Mouse (Mus musculus) hindbrain, embryonic 13.5 days (tissue): ENCODE results near the gene Gnas. TPM values are rescaled to one million over a fixed set of nuclear protein-coding genes. Genes with fewer than 3 reads are reported as not detected.

Experiments used
- ATAC-seq: fragments of 200-750 bp; cut with Nextera tagmentation; 2 replicates; pipeline ENCODE4 v1.8.0; 2017; ENCODE audit warnings: moderate TSS enrichment; ENCODE audit not compliant: low FRiP score
- H3K27ac ChIP-seq: fragments of 300-500 bp; sonication (generic); 2 replicates; pipeline ENCODE4 v1.5.1; 2015; ENCODE audit warnings: inconsistent platforms, mild to moderate bottlenecking, moderate library complexity
- H3K27me3 ChIP-seq: fragments of 300-500 bp; sonication (generic); 2 replicates; pipeline ENCODE4 v1.6.1; 2015; ENCODE audit warnings: mild to moderate bottlenecking, inconsistent platforms
- H3K36me3 ChIP-seq: fragments of 300-500 bp; sonication (generic); 2 replicates; pipeline ENCODE4 v1.6.1; 2015; ENCODE audit warnings: mild to moderate bottlenecking, inconsistent platforms
- H3K4me1 ChIP-seq: fragments of 300-500 bp; sonication (generic); replicated peaks from 2 replicates; pipeline ENCODE4 v1.6.1; 2015; ENCODE audit warnings: inconsistent platforms
- H3K4me2 ChIP-seq: fragments of 300-500 bp; sonication (generic); 2 replicates; pipeline ENCODE4 v1.6.1; 2015; ENCODE audit warnings: inconsistent platforms, mild to moderate bottlenecking, moderate library complexity
- H3K4me3 ChIP-seq: fragments of 300-500 bp; sonication (generic); 2 replicates; pipeline ENCODE4 v1.5.1; 2015; ENCODE audit warnings: mild to moderate bottlenecking, inconsistent platforms
- H3K9ac ChIP-seq: fragments of 300-500 bp; sonication (generic); 2 replicates; pipeline ENCODE4 v1.6.1; 2015; ENCODE audit warnings: mild to moderate bottlenecking, inconsistent platforms
- H3K9me3 ChIP-seq: fragments of 300-500 bp; sonication (generic); 2 replicates; pipeline ENCODE4 v1.6.1; 2016; ENCODE audit warnings: inconsistent platforms
- WGBS: fragments of 180-500 bp; shearing (Covaris S2); methylation state at CpG from one replicate; pipeline ENCODE4 v1.1.7; 2015; 5-methylcytosine and 5-hydroxymethylcytosine counted together
- polyA plus RNA-seq: library from polyadenylated mRNA; unstranded; fragments of >200 nt; fragmentation: Nextera tagmentation; extraction: Ambion mirVana; gene quantifications from 2 replicates; pipeline ENCODE4 v1.2.1, GENCODE M21; 2015

Gnas gene
- 1,452 and 1,516 TPM in 2 replicates for polyA plus RNA-seq

- Histone ChIP-seq H3K36me3 (peaks cover 71% of the 10 kb centered on the region), H3K4me2 (peak within 1 kb of the TSS; percentile 50), H3K9ac (peak within 1 kb of the TSS; percentile 30; the same call in 1 of the 2 replicates), H3K4me3 (peak within 1 kb of the TSS; percentile 33), H3K4me1 (peaks cover 19% of the 10 kb centered on the region), H3K27me3 (peaks cover 61% of the 10 kb centered on the region), H3K9me3 (peaks cover 25% of the 10 kb centered on the region), H3K27ac (no peak within 1 kb of the TSS)
- 0 out of 2 replicates have a peak, but pooled peaks have one; percentile 31 for ATAC-seq
- 50% methylated on average over 19 of the region's 19 CpGs for WGBS
These were observed at the start of gene Gnas for GRCm38 (mm10) chr2:174284011-174284410. Gene Gnas, plus strand, starts transcription at chr2:174284320.

- Histone ChIP-seq H3K4me2 (no peak overlapping the region), H3K27ac (no peak overlapping the region), H3K4me1 (peaks cover 4% of the 10 kb centered on the region; the same call in 1 of the 2 replicates), H3K36me3 (no peaks in the 10 kb centered on the region), H3K27me3 (no peaks in the 10 kb centered on the region), H3K9ac (no peak overlapping the region), H3K4me3 (no peak overlapping the region), H3K9me3 (0 out of 2 replicates have a peak, but pooled peaks cover 8% of the 10 kb centered on the region)
- no peak for ATAC-seq
- 91% methylated on average over 5 of the region's 5 CpGs for WGBS
These were observed 41.7 kb upstream of the Gnas start for GRCm38 (mm10) chr2:174242431-174242830.

GRCm38 (mm10) chr2:174251963-174252362 is 32.2 kb upstream of the Gnas start:
- Histone ChIP-seq H3K36me3 (no peaks in the 10 kb centered on the region), H3K27ac (no peak overlapping the region), H3K27me3 (no peaks in the 10 kb centered on the region), H3K9ac (no peak overlapping the region), H3K9me3 (no peaks in the 10 kb centered on the region), H3K4me3 (no peak overlapping the region), H3K4me1 (peaks cover 6% of the 10 kb centered on the region), H3K4me2 (no peak overlapping the region)
- ATAC-seq = no peak

GRCm38 (mm10) chr2:174257312-174257711 is 26.8 kb upstream of the Gnas start:
- ATAC-seq = no peak
- Histone ChIP-seq H3K27ac (no peak overlapping the region), H3K4me1 (peaks cover 18% of the 10 kb centered on the region), H3K9ac (no peak overlapping the region), H3K27me3 (no peaks in the 10 kb centered on the region), H3K4me2 (no peak overlapping the region), H3K9me3 (no peaks in the 10 kb centered on the region), H3K4me3 (no peak overlapping the region), H3K36me3 (no peaks in the 10 kb centered on the region)
- WGBS = 16% methylated on average over 2 of the region's 2 CpGs

- H3K27me3 ChIP-seq = no peaks in the 10 kb centered on the region
- no peak overlapping the region for H3K4me3 ChIP-seq
- H3K9me3 ChIP-seq = no peaks in the 10 kb centered on the region
- H3K27ac ChIP-seq = no peak overlapping the region
- H3K9ac ChIP-seq = no peak overlapping the region
- peaks cover 18% of the 10 kb centered on the region for H3K4me1 ChIP-seq
- 8% methylated on average over 3 of the region's 3 CpGs for WGBS
- no peak overlapping the region for H3K4me2 ChIP-seq
- H3K36me3 ChIP-seq = no peaks in the 10 kb centered on the region
- ATAC-seq = no peak
These were observed 24.1 kb upstream of the Gnas start for GRCm38 (mm10) chr2:174260004-174260403.

- no peak overlapping the region for H3K27ac ChIP-seq
- no peak overlapping the region for H3K4me2 ChIP-seq
- WGBS = 7% methylated on average over 4 of the region's 4 CpGs
- no peaks in the 10 kb centered on the region for H3K27me3 ChIP-seq
- H3K36me3 ChIP-seq = peaks cover 11% of the 10 kb centered on the region; the same call in 1 of the 2 replicates
- 0 out of 2 replicates have a peak, but pooled peaks cover 12% of the 10 kb centered on the region for H3K4me1 ChIP-seq
- ATAC-seq = no peak
- no peaks in the 10 kb centered on the region for H3K9me3 ChIP-seq
- H3K4me3 ChIP-seq = no peak overlapping the region
- no peak overlapping the region for H3K9ac ChIP-seq
These were observed 23.0 kb upstream of the Gnas start for GRCm38 (mm10) chr2:174260908-174261800.

- Histone ChIP-seq H3K27ac (no peak overlapping the region), H3K4me2 (no peak overlapping the region), H3K4me1 (0 out of 2 replicates have a peak, but pooled peaks cover 12% of the 10 kb centered on the region), H3K9ac (no peak overlapping the region), H3K27me3 (no peaks in the 10 kb centered on the region), H3K4me3 (no peak overlapping the region), H3K36me3 (peaks cover 16% of the 10 kb centered on the region), H3K9me3 (no peaks in the 10 kb centered on the region)
- WGBS = 58% methylated on average over 6 of the region's 6 CpGs
- no peak for ATAC-seq
These were observed 22.3 kb upstream of the Gnas start for GRCm38 (mm10) chr2:174261801-174262200.

GRCm38 (mm10) chr2:174263110-174263815 is 20.9 kb upstream of the Gnas start:
- H3K27me3 ChIP-seq = no peaks in the 10 kb centered on the region
- H3K27ac ChIP-seq = no peak overlapping the region
- ATAC-seq = no peak
- 89% methylated on average over 5 of the region's 5 CpGs for WGBS
- 0 out of 2 replicates have a peak, but pooled peaks cover 12% of the 10 kb centered on the region for H3K4me1 ChIP-seq
- H3K4me3 ChIP-seq = no peak overlapping the region
- no peak overlapping the region for H3K9ac ChIP-seq
- no peaks in the 10 kb centered on the region for H3K9me3 ChIP-seq
- peaks cover 30% of the 10 kb centered on the region for H3K36me3 ChIP-seq
- H3K4me2 ChIP-seq = no peak overlapping the region

- Histone ChIP-seq H3K4me1 (0 out of 2 replicates have a peak, but pooled peaks cover 12% of the 10 kb centered on the region), H3K36me3 (peaks cover 39% of the 10 kb centered on the region), H3K4me2 (no peak overlapping the region), H3K9me3 (no peaks in the 10 kb centered on the region), H3K27ac (no peak overlapping the region), H3K27me3 (no peaks in the 10 kb centered on the region), H3K9ac (no peak overlapping the region), H3K4me3 (no peak overlapping the region)
- 85% methylated on average over 8 of the region's 8 CpGs for WGBS
- ATAC-seq = no peak
These were observed 19.9 kb upstream of the Gnas start for GRCm38 (mm10) chr2:174264248-174264647.

GRCm38 (mm10) chr2:174270416-174270815 is 13.7 kb upstream of the Gnas start:
- H3K27me3 ChIP-seq = no peaks in the 10 kb centered on the region
- no peak overlapping the region for H3K27ac ChIP-seq
- no peaks in the 10 kb centered on the region for H3K4me1 ChIP-seq
- peaks cover 49% of the 10 kb centered on the region for H3K36me3 ChIP-seq
- H3K9me3 ChIP-seq = no peaks in the 10 kb centered on the region
- H3K4me2 ChIP-seq = no peak overlapping the region
- no peak overlapping the region for H3K9ac ChIP-seq
- H3K4me3 ChIP-seq = no peak overlapping the region
- WGBS = 85% methylated on average over 7 of the region's 7 CpGs
- no peak for ATAC-seq

GRCm38 (mm10) chr2:174271459-174271858 is 12.7 kb upstream of the Gnas start:
- Histone ChIP-seq H3K9ac (no peak overlapping the region), H3K27me3 (no peaks in the 10 kb centered on the region), H3K27ac (no peak overlapping the region), H3K36me3 (peaks cover 40% of the 10 kb centered on the region), H3K4me3 (no peak overlapping the region), H3K4me1 (no peaks in the 10 kb centered on the region), H3K4me2 (no peak overlapping the region), H3K9me3 (no peaks in the 10 kb centered on the region)
- 88% methylated on average over 6 of the region's 6 CpGs for WGBS
- no peak for ATAC-seq

GRCm38 (mm10) chr2:174273131-174273530 is 11.0 kb upstream of the Gnas start:
- peaks cover 24% of the 10 kb centered on the region; the same call in 1 of the 2 replicates for H3K36me3 ChIP-seq
- no peak overlapping the region for H3K4me2 ChIP-seq
- H3K9ac ChIP-seq = no peak overlapping the region
- no peaks in the 10 kb centered on the region for H3K27me3 ChIP-seq
- H3K4me1 ChIP-seq = no peaks in the 10 kb centered on the region
- no peak overlapping the region for H3K27ac ChIP-seq
- no peaks in the 10 kb centered on the region for H3K9me3 ChIP-seq
- ATAC-seq = no peak
- no peak overlapping the region for H3K4me3 ChIP-seq
- WGBS = 93% methylated on average over 5 of the region's 5 CpGs
